Comparison of ENCODE assay signal across 11 mouse cellular contexts in genomic region chr13:31056154-31056871, GRCm38 (mm10).
"Had no signal": no experiment of that assay in that cellular context is flagged by ENCODE, and none has a peak within 500 bp of the region (broad histone marks: within the 10 kb centered on the region; RNA-seq: fewer than 3 reads in every experiment).

No protein-coding gene starts in this region.

- ATAC-seq: intestine, embryonic 16.5 days; midbrain, embryonic 13.5 days had no signal

- H3K27ac ChIP-seq: kidney, embryonic 15.5 days; limb, embryonic 13.5 days; liver, embryonic 14.5 days; macrophage; midbrain, embryonic 13.5 days; stomach, postnatal 0 days had no signal

- H3K36me3 ChIP-seq: kidney, embryonic 15.5 days; limb, embryonic 13.5 days; midbrain, embryonic 13.5 days had no signal

- H3K9ac ChIP-seq: kidney, embryonic 15.5 days; limb, embryonic 13.5 days; liver, embryonic 14.5 days; midbrain, embryonic 13.5 days had no signal

- H3K27me3 ChIP-seq: kidney, embryonic 15.5 days; midbrain, embryonic 13.5 days had no signal

- H3K9me3 ChIP-seq: kidney, embryonic 15.5 days; limb, embryonic 13.5 days; midbrain, embryonic 13.5 days had no signal

- H3K4me1 ChIP-seq: kidney, embryonic 15.5 days; limb, embryonic 13.5 days; midbrain, embryonic 13.5 days had no signal

- H3K4me3 ChIP-seq: kidney, embryonic 15.5 days; limb, embryonic 13.5 days; midbrain, embryonic 13.5 days had no signal

- DNase-seq: kidney, adult 2 months; kidney, postnatal 14 days; left cerebral cortex, postnatal 4 days; thymus, postnatal 4 days had no signal

- H3K4me2 ChIP-seq: kidney, embryonic 15.5 days; limb, embryonic 13.5 days; midbrain, embryonic 13.5 days had no signal
